Mouse (Mus musculus) olfactory bulb, adult 2 months (tissue): ENCODE measurements around the gene Gm6899. TPM values are rescaled to one million over a fixed set of nuclear protein-coding genes. Genes with fewer than 3 reads are reported as not detected.

Experiments used
- H3K27ac ChIP-seq: fragments of 200-500 bp; 2 replicates; pipeline ENCODE4 v1.5.1; 2012; ENCODE audit warnings: low read depth, low read length; ENCODE audit not compliant: insufficient read depth
- H3K4me1 ChIP-seq: fragments of 200-500 bp; 2 replicates; pipeline ENCODE4 v1.6.1; 2012; ENCODE audit warnings: low read length; ENCODE audit not compliant: control insufficient read depth, insufficient read depth
- H3K4me3 ChIP-seq: fragments of 200-500 bp; 2 replicates; pipeline ENCODE4 v1.5.1; 2012; ENCODE audit warnings: mild to moderate bottlenecking, low read depth, low read length, moderate library complexity; ENCODE audit not compliant: insufficient read depth
- CTCF ChIP-seq: fragments of 200-500 bp; IDR thresholded peaks from 2 replicates; pipeline ENCODE4 v1.5.1; 2012; ENCODE audit warnings: low read depth, mild to moderate bottlenecking, low read length, moderate library complexity; ENCODE audit not compliant: insufficient read depth
- POLR2A ChIP-seq: fragments of 200-500 bp; IDR thresholded peaks from 2 replicates; pipeline ENCODE4 v1.6.1; 2012; ENCODE audit warnings: mild to moderate bottlenecking, low read depth, low read length, moderate library complexity; ENCODE audit not compliant: insufficient read depth
- WGBS: fragments of 180-500 bp; shearing (Covaris S2); methylation state at CpG from one replicate; pipeline ENCODE4 v1.1.7; 2018; 5-methylcytosine and 5-hydroxymethylcytosine counted together
- polyA plus RNA-seq: library from polyadenylated mRNA; stranded (reverse); fragments of >200 nt; gene quantifications from 2 replicates; pipeline ENCODE4 v1.2.4, GENCODE M21; 2012; ENCODE audit warnings: low replicate concordance; ENCODE audit not compliant: missing spikeins, insufficient read depth, insufficient read length

Gene Gm6899
- polyA plus RNA-seq, 1 experiment: not detected

DNA sequence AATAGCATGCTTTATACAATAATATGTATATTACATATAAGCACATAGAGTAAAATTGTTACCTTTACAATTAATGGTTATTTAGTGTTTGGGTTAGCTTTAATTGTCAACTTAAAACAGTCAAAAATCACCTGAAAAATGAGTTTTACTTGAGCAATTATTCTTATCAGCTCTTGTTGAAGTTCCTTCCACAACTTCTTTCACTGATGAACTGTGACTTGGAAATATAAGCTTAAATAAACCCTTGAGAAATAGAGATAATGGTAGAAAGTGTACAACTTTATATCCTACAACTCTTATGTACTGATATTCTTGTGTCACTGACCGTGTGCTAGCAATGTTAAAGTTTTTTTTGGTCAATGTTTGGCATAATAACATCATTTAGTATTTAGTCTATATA lies 43.2 kb downstream of the Gm6899 start:
- no peak overlapping the region for H3K4me3 ChIP-seq
- 95% methylated on average over 1 of the region's 1 CpGs for WGBS
- TF ChIP-seq POLR2A (no peak), CTCF (no peak)

DNA sequence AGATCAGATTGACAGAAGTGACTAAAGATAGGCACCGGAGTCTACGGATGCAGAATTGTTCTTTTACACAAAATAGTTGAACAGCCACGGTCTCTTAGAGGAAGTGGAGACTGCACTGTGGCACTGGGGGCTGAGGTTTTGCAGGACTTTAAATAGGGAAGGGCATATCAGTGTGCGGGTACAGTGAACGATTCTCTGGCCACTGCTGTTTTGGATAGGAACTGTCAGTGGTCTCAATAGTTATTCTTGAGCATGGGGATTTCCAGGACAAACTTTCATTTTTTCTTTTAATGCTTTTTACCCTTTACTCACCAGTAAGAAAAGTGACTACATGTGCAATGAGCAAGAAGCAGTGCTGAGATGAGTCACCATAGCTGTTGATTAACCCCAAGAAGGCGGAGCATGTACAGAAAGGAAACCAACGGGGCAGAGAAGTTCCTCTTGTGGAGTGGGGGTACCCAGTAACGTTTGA lies 47.3 kb downstream of the Gm6899 start:
- Histone ChIP-seq H3K4me3 (no peak overlapping the region), H3K4me1 (no peaks in the 10 kb centered on the region), H3K27ac (no peak overlapping the region)
- 67% methylated on average over 8 of the region's 8 CpGs for WGBS
- TF ChIP-seq POLR2A (no peak), CTCF (no peak)

More for the DNA sequence above, 43.2 kb downstream of the Gm6899 start:
- Histone ChIP-seq H3K4me1 (no peaks in the 10 kb centered on the region), H3K27ac (no peak overlapping the region)

DNA sequence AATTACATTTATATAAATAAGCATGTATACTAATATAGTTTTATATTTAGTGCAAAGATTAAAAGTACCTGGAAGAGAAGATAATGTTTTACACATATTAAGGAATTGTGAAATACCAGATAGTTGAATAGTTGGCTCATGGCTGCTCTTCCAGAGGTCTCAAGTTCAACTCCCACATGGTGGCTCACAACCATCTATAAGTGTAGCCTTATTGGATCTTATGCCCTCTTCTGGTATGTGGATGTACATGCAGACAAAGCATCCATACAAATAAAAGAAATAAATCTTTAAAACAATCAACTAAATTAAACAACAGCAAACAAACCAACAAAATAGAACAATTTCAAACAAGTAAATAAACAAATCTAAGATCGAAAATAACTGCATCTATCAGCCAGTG lies 49.1 kb downstream of the Gm6899 start:
- WGBS: 100% methylated on average over 1 of the region's 1 CpGs
- Histone ChIP-seq H3K4me1 (no peaks in the 10 kb centered on the region), H3K27ac (no peak overlapping the region), H3K4me3 (no peak overlapping the region)
- TF ChIP-seq CTCF (no peak), POLR2A (no peak)

Other genes starting within 250 kb of the Gm6899 start
- gene Fancl, start 207.1 kb upstream of the Gm6899 start, polyA plus RNA-seq: not detected in 2 replicates
- not detected in 2 replicates for gene Vrk2, start 758 bp downstream of the Gm6899 start, polyA plus RNA-seq